Mouse (Mus musculus) ES-Bruce4 (cell line): ENCODE results near the gene Ehmt1.

Source experiments
- CTCF ChIP-seq: IDR thresholded peaks from one replicate; pipeline ENCODE4 v1.8.1; 2011; ENCODE audit warnings: low read depth, low read length
- EP300 ChIP-seq: IDR thresholded peaks from 2 replicates; pipeline ENCODE4 v1.6.1; 2011; ENCODE audit warnings: low read depth, low read length; ENCODE audit not compliant: insufficient read depth
- POLR2A ChIP-seq: IDR thresholded peaks from one replicate; pipeline ENCODE4 v1.8.1; 2011; ENCODE audit warnings: low read length; ENCODE audit not compliant: insufficient read depth

- TF ChIP-seq POLR2A = no peak
- TF ChIP-seq CTCF = no peak
- TF ChIP-seq EP300 = no peak
These were observed 4.7 kb downstream of the Ehmt1 start for GRCm38 (mm10) chr2:24914762-24915161.
